8 mouse cellular contexts compared by ENCODE assay signal in genomic region chr4:128806827-128807179, GRCm38 (mm10). TPM values are rescaled to one million over a fixed set of nuclear protein-coding genes. Genes with fewer than 3 reads are reported as not detected.
DNase-seq lines count a peak whose midpoint lies in the region; ATAC-seq lines count a peak whose summit lies in the region.

No protein-coding gene starts in this region.

- H3K27ac ChIP-seq in lung, embryonic 15.5 days = peak overlapping the region; percentile 99

- WGBS in lung, embryonic 15.5 days = under 1% methylated on average over 15 of the region's 15 CpGs

- H3K4me2 ChIP-seq in lung, embryonic 15.5 days = peak overlapping the region; percentile 89

- peak; percentile 63 for DNase-seq in CD4-positive helper T cell, adult 2 months (ENCODE audit: low read depth, low spot score)
- peak; percentile 87 to 93 for DNase-seq in adrenal gland, adult (ENCODE audit: inconsistent age in 2 of 2, low spot score in 1 of 2)
- peak; percentile 86 for DNase-seq in embryo, embryonic 11 days
- DNase-seq in heart, adult 11 months = peak; percentile 98
- peak; percentile 75 for DNase-seq in kidney, adult 11 months
- peak; percentile 52 for DNase-seq in urinary bladder, postnatal 25 days (ENCODE audit: low spot score)

- ATAC-seq in lung, embryonic 15.5 days (ENCODE audit: borderline replicate concordance, extremely low read depth, low FRiP score, low TSS enrichment) = peak; percentile 67
- peak; percentile 40; the same call in 1 of the 2 replicates for ATAC-seq in neutrophil, adult 5-6 weeks (ENCODE audit: extremely low read depth, insufficient number of reproducible peaks, low FRiP score, poor library complexity, severe bottlenecking)

- peak overlapping the region; percentile 96 for H3K9ac ChIP-seq in lung, embryonic 15.5 days

- peak overlapping the region; percentile 78 for H3K4me3 ChIP-seq in lung, embryonic 15.5 days

- H3K9me3 ChIP-seq in lung, embryonic 15.5 days = no peaks in the 10 kb centered on the region

- H3K4me1 ChIP-seq in lung, embryonic 15.5 days = peaks cover 41% of the 10 kb centered on the region

- H3K27me3 ChIP-seq in lung, embryonic 15.5 days = no peaks in the 10 kb centered on the region

- no peaks in the 10 kb centered on the region for H3K36me3 ChIP-seq in lung, embryonic 15.5 days

RNA-seq across cellular contexts. Expression of gene Zfp362, which starts 1.0 kb away (rescaled TPM):
- 34.6 and 39.3 TPM in 2 replicates for polyA plus RNA-seq in lung, embryonic 15.5 days (2015; fragmentation: Nextera tagmentation; extraction: Ambion mirVana)
- total RNA-seq in neutrophil, adult 5-6 weeks (2017) = 7.8 and 8.8 TPM in 2 replicates

RNA-seq across cellular contexts. Expression of gene A3galt2, which starts 51.6 kb away (rescaled TPM):
- polyA plus RNA-seq in lung, embryonic 15.5 days (2015; fragmentation: Nextera tagmentation; extraction: Ambion mirVana) = 0.20 and 0.35 TPM in 2 replicates
- total RNA-seq in neutrophil, adult 5-6 weeks (2017) = 0.25 and 0.81 TPM in 2 replicates

Comparison
In these comparisons a context has a peak if more than half of its experiments do, and no peak if none do; other contexts are left out.
1. Peak in every context shown above with its lines: DNase-seq, ATAC-seq, H3K4me3 ChIP-seq and H3K27ac ChIP-seq.